Mouse (Mus musculus) thymus, adult 2 months (tissue): ENCODE measurements at regions not wholly inside any gene's neighbourhood (a gene's known extent, or its start where the extent isn't known, plus 50 kb on each side); places are given as distances from the start of the nearest gene placed in this dataset.

Experiments
- CTCF ChIP-seq: fragments of 200-500 bp; IDR thresholded peaks from 2 replicates; pipeline ENCODE4 v1.5.1; 2012; ENCODE audit warnings: mild to moderate bottlenecking, control low read depth, low read length, moderate library complexity, borderline replicate concordance; ENCODE audit not compliant: control insufficient read depth, poor library complexity, insufficient read depth; ENCODE audit errors: extremely low read depth
- POLR2A ChIP-seq: fragments of 200-500 bp; IDR thresholded peaks from 2 replicates; pipeline ENCODE4 v1.6.1; 2012; ENCODE audit warnings: mild to moderate bottlenecking, low read length, control low read depth, moderate library complexity; ENCODE audit not compliant: control insufficient read depth, poor library complexity, insufficient read depth; ENCODE audit errors: extremely low read depth

GRCm38 (mm10) chr6:94998371-94998770, 118.7 kb upstream of the Kbtbd8 start:
- TF ChIP-seq CTCF (no peak), POLR2A (no peak)
